In genomic region chr1:135563781-135564414, GRCm38 (mm10) we compare ENCODE assay signal across 8 mouse cellular contexts. TPM values are rescaled to one million over a fixed set of nuclear protein-coding genes. Genes with fewer than 3 reads are reported as not detected.
DNase-seq lines count a peak whose midpoint lies in the region; ATAC-seq and TF ChIP-seq lines count a peak whose summit lies in the region.

No protein-coding gene starts in this region.

- H3K36me3 ChIP-seq in hindbrain, embryonic 14.5 days (replicated peaks; ENCODE audit: control insufficient read depth, insufficient read depth): no peaks in the 10 kb centered on the region; the same call in 1 of the 2 replicates
- H3K36me3 ChIP-seq in limb, embryonic 14.5 days (ENCODE audit: control insufficient read depth, insufficient read depth, low read length): no peaks in the 10 kb centered on the region

- H3K27ac ChIP-seq in hindbrain, embryonic 14.5 days: peak overlapping the region; percentile 73
- H3K27ac ChIP-seq in limb, embryonic 14.5 days (replicated peaks; ENCODE audit: low read depth, low read length): peak overlapping the region; percentile 55

- no peaks in the 10 kb centered on the region for H3K27me3 ChIP-seq in hindbrain, embryonic 14.5 days (ENCODE audit: control insufficient read depth, insufficient read depth, low read length)
- H3K27me3 ChIP-seq in limb, embryonic 14.5 days (ENCODE audit: control insufficient read depth, insufficient read depth, low read length): no peaks in the 10 kb centered on the region

- H3K4me1 ChIP-seq in hindbrain, embryonic 14.5 days (replicated peaks; ENCODE audit: control insufficient read depth, insufficient read depth, low read length): peaks cover 56% of the 10 kb centered on the region
- H3K4me1 ChIP-seq in limb, embryonic 14.5 days (ENCODE audit: control insufficient read depth, insufficient read depth, low read length): peaks cover 32% of the 10 kb centered on the region

- H3K9me3 ChIP-seq in hindbrain, embryonic 14.5 days (ENCODE audit: control insufficient read depth, low read length): no peaks in the 10 kb centered on the region
- no peaks in the 10 kb centered on the region for H3K9me3 ChIP-seq in limb, embryonic 14.5 days (ENCODE audit: control insufficient read depth, low read length)

- 39% methylated on average over 9 of the region's 9 CpGs for WGBS in hindbrain, embryonic 14.5 days
- WGBS in limb, embryonic 14.5 days: 24% methylated on average over 9 of the region's 9 CpGs

- H3K4me3 ChIP-seq in hindbrain, embryonic 14.5 days (replicated peaks; ENCODE audit: low read length): no peak overlapping the region
- H3K4me3 ChIP-seq in limb, embryonic 14.5 days (replicated peaks; ENCODE audit: low read length): no peak overlapping the region

- peak; percentile 57 to 71 for DNase-seq in cerebellum, postnatal 10 days
- peak; percentile 56 for DNase-seq in adipocyte (ENCODE audit: low spot score)
- DNase-seq in hindbrain, embryonic 14.5 days (ENCODE audit: low spot score): no peak
- DNase-seq in limb, embryonic 14.5 days (ENCODE audit: low spot score): no peak
- no peak for DNase-seq in adrenal gland, postnatal 14 days
- DNase-seq in urinary bladder, postnatal 14 days (ENCODE audit: low spot score): no peak

- H3K4me2 ChIP-seq in hindbrain, embryonic 14.5 days (replicated peaks): no peak overlapping the region
- H3K4me2 ChIP-seq in limb, embryonic 14.5 days (replicated peaks; ENCODE audit: low read depth, low read length, severe bottlenecking): no peak overlapping the region

- H3K9ac ChIP-seq in hindbrain, embryonic 14.5 days: no peak overlapping the region
- peak overlapping the region; percentile 21; the same call in 1 of the 2 replicates for H3K9ac ChIP-seq in limb, embryonic 14.5 days (ENCODE audit: low read depth, low read length, severe bottlenecking)

- ATAC-seq in cerebellum, adult (ENCODE audit: insufficient number of reproducible peaks, low FRiP score, low TSS enrichment): no peak
- peak; percentile 16; the same call in 1 of the 2 replicates for ATAC-seq in hindbrain, embryonic 14.5 days (ENCODE audit: low FRiP score)
- ATAC-seq in limb, embryonic 14.5 days (ENCODE audit: low FRiP score, low read depth): peak; percentile 39; the same call in 1 of the 2 replicates
- ATAC-seq in monocyte, adult 5-6 weeks (replicated peaks; ENCODE audit: insufficient number of reproducible peaks, low FRiP score, low TSS enrichment, poor library complexity, severe bottlenecking): no peak

- no peak for TF ChIP-seq POLR2A in limb, embryonic 14.5 days (IDR thresholded peaks at IDR 0.05; ENCODE audit: borderline replicate concordance, extremely low read depth, insufficient read depth, insufficient read length)

RNA-seq across cellular contexts. Expression of gene Nav1, which starts 43.2 kb away (rescaled TPM):
- polyA plus RNA-seq in hindbrain, embryonic 14.5 days (2014; fragmentation: Nextera tagmentation; extraction: Ambion mirVana): 56.2 and 60.2 TPM in 2 replicates
- polyA plus RNA-seq in limb, embryonic 14.5 days (2012; rRNA removed): 26.8 and 31.8 TPM in 2 replicates
- polyA plus RNA-seq in limb, embryonic 14.5 days (2014; fragmentation: Nextera tagmentation; extraction: Ambion mirVana): 14.4 and 17.3 TPM in 2 replicates
- 7.2 to 18.3 TPM (median 8.5 TPM) in 3 replicates for total RNA-seq in monocyte, adult 5-6 weeks (2017)
- total RNA-seq in adrenal gland, postnatal 14 days (2021): 20.6 and 24.8 TPM in 2 replicates

Comparison
In these comparisons a context has a peak if more than half of its experiments do, and no peak if none do; other contexts are left out.
1. DNase-seq: peak in cerebellum, postnatal 10 days (2 of 2) and adipocyte (single experiment); none in hindbrain, embryonic 14.5 days (single experiment), limb, embryonic 14.5 days (single experiment), adrenal gland, postnatal 14 days (single experiment) and urinary bladder, postnatal 14 days (single experiment).
2. ATAC-seq: peak in hindbrain, embryonic 14.5 days (single experiment) and limb, embryonic 14.5 days (single experiment); none in cerebellum, adult (single experiment) and monocyte, adult 5-6 weeks (single experiment).